Mouse (Mus musculus) kidney, postnatal 10 days (tissue): ENCODE results near the gene Pdpn.
"Not testable (repeated sequence)": the region's sequence is repeated elsewhere in the genome, so short reads cannot be mapped to it uniquely, and the experiment has no call there.

ENCODE experiments used
- DNase-seq: peaks from one replicate; pipeline ENCODE4 v3.0.0; 2021; ENCODE audit warnings: mixed read lengths

Pdpn gene

GRCm38 (mm10) chr4:143299325-143300070, at the start of gene Pdpn:
Pdpn (minus strand) TSS chr4:143299564.
- peak; percentile 71 for DNase-seq

- no peak for DNase-seq
Observed at GRCm38 (mm10) chr4:143348678-143349077, 49.3 kb upstream of the Pdpn start.

- DNase-seq = not testable (repeated sequence)
Observed at GRCm38 (mm10) chr4:143345491-143345890, 46.1 kb upstream of the Pdpn start.

- DNase-seq = no peak
Observed at GRCm38 (mm10) chr4:143341470-143341869, 42.1 kb upstream of the Pdpn start.

GRCm38 (mm10) chr4:143339808-143340207, 40.4 kb upstream of the Pdpn start:
- DNase-seq = no peak

GRCm38 (mm10) chr4:143336096-143336495, 36.7 kb upstream of the Pdpn start:
- no peak for DNase-seq

GRCm38 (mm10) chr4:143334995-143335394, 35.6 kb upstream of the Pdpn start:
- DNase-seq = no peak

GRCm38 (mm10) chr4:143334145-143334544, 34.8 kb upstream of the Pdpn start:
- DNase-seq = no peak

- DNase-seq = no peak
Observed at GRCm38 (mm10) chr4:143331787-143332186, 32.4 kb upstream of the Pdpn start.

GRCm38 (mm10) chr4:143330566-143330965, 31.2 kb upstream of the Pdpn start:
- no peak for DNase-seq

GRCm38 (mm10) chr4:143325625-143325941, 26.2 kb upstream of the Pdpn start:
- DNase-seq = peak; percentile 85

- no peak for DNase-seq
Observed at GRCm38 (mm10) chr4:143324925-143325624, 25.7 kb upstream of the Pdpn start.

- DNase-seq = no peak
Observed at GRCm38 (mm10) chr4:143324176-143324924, 25.0 kb upstream of the Pdpn start.

- no peak for DNase-seq
Observed at GRCm38 (mm10) chr4:143313299-143313698, 13.9 kb upstream of the Pdpn start.

GRCm38 (mm10) chr4:143311341-143311740, 12.0 kb upstream of the Pdpn start:
- peak; percentile 43 for DNase-seq

- DNase-seq = no peak
Observed at GRCm38 (mm10) chr4:143305987-143306772, 6.8 kb upstream of the Pdpn start.

- no peak for DNase-seq
Observed at GRCm38 (mm10) chr4:143305031-143305430, 5.7 kb upstream of the Pdpn start.

- no peak for DNase-seq
Observed at GRCm38 (mm10) chr4:143302279-143302890, 3.0 kb upstream of the Pdpn start.

- no peak for DNase-seq
Observed at GRCm38 (mm10) chr4:143301875-143302274, 2.5 kb upstream of the Pdpn start.

- DNase-seq = no peak
Observed at GRCm38 (mm10) chr4:143301042-143301441, 1.7 kb upstream of the Pdpn start.

- DNase-seq = no peak
Observed at GRCm38 (mm10) chr4:143300113-143300688, 837 bp upstream of the Pdpn start.
